Mouse (Mus musculus) ES-E14 (cell line): ENCODE results near the gene Tmem189. TPM values are rescaled to one million over a fixed set of nuclear protein-coding genes. Genes with fewer than 3 reads are reported as not detected.

Source experiments
- DNase-seq: peaks from one replicate; pipeline ENCODE4 v3.0.0-alpha.2; 2013; ENCODE audit warnings: low read depth, low spot score
- H3K27ac ChIP-seq: 2 replicates; pipeline ENCODE4 v1.5.1; 2012; ENCODE audit warnings: low read depth, mild to moderate bottlenecking, low read length, moderate library complexity, mixed read lengths; ENCODE audit not compliant: poor library complexity, insufficient read depth, severe bottlenecking
- H3K36me3 ChIP-seq: 2 replicates; pipeline ENCODE4 v1.6.1; 2012; ENCODE audit warnings: mild to moderate bottlenecking, low read length, moderate library complexity, mixed read lengths; ENCODE audit not compliant: control insufficient read depth, poor library complexity, insufficient read depth, severe bottlenecking
- H3K4me1 ChIP-seq, 2 experiments: fragments of 150-350 bp in 1 of 2; sonication (generic) in 1 of 2; 2 replicates each; pipeline ENCODE4 v1.6.1; 2012; ENCODE audit warnings: low read length in 2 of 2, mild to moderate bottlenecking in 1 of 2, mixed read lengths in 1 of 2; ENCODE audit not compliant: control insufficient read depth in 2 of 2, insufficient read depth in 2 of 2, poor library complexity in 1 of 2
- H3K4me3 ChIP-seq, 2 experiments: fragments of 150-350 bp in 1 of 2; sonication (generic) in 1 of 2; 2 replicates each; pipeline ENCODE4 v1.5.1; 2012; ENCODE audit warnings: low read length in 2 of 2, low read depth in 1 of 2, mild to moderate bottlenecking in 1 of 2, mixed read lengths in 1 of 2; ENCODE audit not compliant: insufficient read depth in 1 of 2, poor library complexity in 1 of 2, severe bottlenecking in 1 of 2
- H3K9ac ChIP-seq: 2 replicates; pipeline ENCODE4 v1.6.1; 2012; ENCODE audit warnings: low read depth, mild to moderate bottlenecking, low read length, mixed read lengths; ENCODE audit not compliant: poor library complexity, insufficient read depth, severe bottlenecking
- H3K9me3 ChIP-seq: fragments of 150-350 bp; sonication (generic); 2 replicates; pipeline ENCODE4 v1.6.1; 2012; ENCODE audit warnings: low read depth, mild to moderate bottlenecking, low read length; ENCODE audit not compliant: control insufficient read depth, insufficient read depth
- CHD2 ChIP-seq: IDR thresholded peaks from 2 replicates; pipeline ENCODE4 v1.6.1; 2014; ENCODE audit warnings: mild to moderate bottlenecking, low read depth, low read length, inconsistent platforms
- HCFC1 ChIP-seq: IDR thresholded peaks from 2 replicates; pipeline ENCODE4 v1.6.1; 2012; ENCODE audit warnings: low read length, inconsistent platforms, borderline replicate concordance; ENCODE audit not compliant: insufficient read depth
- MAFK ChIP-seq: IDR thresholded peaks from 2 replicates; pipeline ENCODE4 v1.6.1; 2014; ENCODE audit warnings: mild to moderate bottlenecking, low read depth, low read length, inconsistent platforms; ENCODE audit not compliant: insufficient read depth
- ZC3H11A ChIP-seq: IDR thresholded peaks from 2 replicates; pipeline ENCODE4 v1.6.1; 2012; ENCODE audit warnings: low read depth, mild to moderate bottlenecking, inconsistent platforms, low read length, borderline replicate concordance
- ZNF384 ChIP-seq: IDR thresholded peaks from 2 replicates; pipeline ENCODE4 v1.6.1; 2012; ENCODE audit warnings: low read depth, low read length, inconsistent platforms
- in situ Hi-C, 2 experiments: fragments of 600-800 bp; cut with MboI; formaldehyde crosslinking; loops; one replicate each; pipeline ENCODE4 v1.15.1; 2025; ENCODE audit warnings: low sequenced_read_pairs in 2 of 2, inconsistent platforms in 1 of 2; ENCODE audit not compliant: unreplicated experiment in 2 of 2
- total RNA-seq: library from RNA; depleted of rRNA; stranded (reverse); fragments of 300-350 nt; gene quantifications from 2 replicates; pipeline ENCODE4 v1.2.3, GENCODE M21; 2012

The Tmem189 gene
- total RNA-seq, 1 experiment, result 43.7 TPM

GRCm38 (mm10) chr2:167671101-167671633 lies 18.5 kb downstream of the Tmem189 start:
- Histone ChIP-seq H3K4me3 (no peak overlapping the region), H3K36me3 (no peaks in the 10 kb centered on the region), H3K9ac (no peak overlapping the region), H3K27ac (no peak overlapping the region), H3K9me3 (no peaks in the 10 kb centered on the region), H3K4me1 (peaks cover 2 to 17% of the 10 kb centered on the region in 2 experiments; a peak in 3 of 4 replicates)
- in situ Hi-C loops, result loop anchor here in 1 of 2 experiments (10.0 kb wide), 1 partner anchor 136 kb away; the partner anchor contains the start of gene Snai1
- no peak for DNase-seq
- no peak for TF ChIP-seq ZC3H11A

- TF ChIP-seq MAFK (no peak), HCFC1 (no peak), CHD2 (no peak), ZC3H11A (no peak), ZNF384 (no peak)
- Histone ChIP-seq H3K4me1 (peaks cover 0 to 15% of the 10 kb centered on the region in 2 experiments; a peak in 2 of 4 replicates), H3K27ac (no peak overlapping the region), H3K36me3 (no peaks in the 10 kb centered on the region), H3K9me3 (no peaks in the 10 kb centered on the region), H3K9ac (no peak overlapping the region), H3K4me3 (no peak overlapping the region)
- DNase-seq, result no peak
- in situ Hi-C loops, result no loop called here
These were observed 20.2 kb downstream of the Tmem189 start for GRCm38 (mm10) chr2:167669398-167669797.

- Histone ChIP-seq H3K4me3 (no peak overlapping the region), H3K36me3 (no peaks in the 10 kb centered on the region), H3K9me3 (no peaks in the 10 kb centered on the region), H3K9ac (no peak overlapping the region), H3K4me1 (peaks cover 0 to 15% of the 10 kb centered on the region in 2 experiments; a peak in 2 of 4 replicates), H3K27ac (no peak overlapping the region)
- DNase-seq, result no peak
- TF ChIP-seq MAFK (no peak), ZC3H11A (no peak), ZNF384 (no peak), CHD2 (no peak), HCFC1 (no peak)
- in situ Hi-C loops, result no loop called here
These were observed 21.2 kb downstream of the Tmem189 start for GRCm38 (mm10) chr2:167668426-167668825.

GRCm38 (mm10) chr2:167665972-167666713 lies 23.5 kb downstream of the Tmem189 start:
- Histone ChIP-seq H3K9me3 (no peaks in the 10 kb centered on the region), H3K4me3 (no peak overlapping the region), H3K9ac (no peak overlapping the region), H3K36me3 (no peaks in the 10 kb centered on the region), H3K4me1 (peaks cover 0 to 5% of the 10 kb centered on the region in 2 experiments; a peak in 2 of 4 replicates), H3K27ac (no peak overlapping the region)
- TF ChIP-seq CHD2, result no peak
- TF ChIP-seq MAFK, result no peak
- no peak for TF ChIP-seq ZC3H11A
- no peak for TF ChIP-seq ZNF384
- TF ChIP-seq HCFC1, result no peak
- in situ Hi-C loops, result no loop called here
- DNase-seq, result no peak

- Histone ChIP-seq H3K36me3 (peaks cover 7% of the 10 kb centered on the region; the same call in 1 of the 2 replicates), H3K4me1 (peaks cover 0 to 17% of the 10 kb centered on the region in 2 experiments; a peak in 2 of 4 replicates), H3K4me3 (no peak overlapping the region), H3K9me3 (no peaks in the 10 kb centered on the region), H3K9ac (no peak overlapping the region), H3K27ac (no peak overlapping the region)
- TF ChIP-seq ZC3H11A (no peak), MAFK (no peak), HCFC1 (no peak), ZNF384 (no peak), CHD2 (no peak)
- in situ Hi-C loops, result no loop called here
- no peak for DNase-seq
These were observed 26.9 kb downstream of the Tmem189 start for GRCm38 (mm10) chr2:167662713-167663112.
